Mouse (Mus musculus): ENCODE data around the gene St6galnac5. TPM values are rescaled to one million over a fixed set of nuclear protein-coding genes. Genes with fewer than 3 reads are reported as not detected.

St6galnac5 gene
- polyA plus RNA-seq, 1 experiment from 2014 or later: 0.62 TPM

DNA sequence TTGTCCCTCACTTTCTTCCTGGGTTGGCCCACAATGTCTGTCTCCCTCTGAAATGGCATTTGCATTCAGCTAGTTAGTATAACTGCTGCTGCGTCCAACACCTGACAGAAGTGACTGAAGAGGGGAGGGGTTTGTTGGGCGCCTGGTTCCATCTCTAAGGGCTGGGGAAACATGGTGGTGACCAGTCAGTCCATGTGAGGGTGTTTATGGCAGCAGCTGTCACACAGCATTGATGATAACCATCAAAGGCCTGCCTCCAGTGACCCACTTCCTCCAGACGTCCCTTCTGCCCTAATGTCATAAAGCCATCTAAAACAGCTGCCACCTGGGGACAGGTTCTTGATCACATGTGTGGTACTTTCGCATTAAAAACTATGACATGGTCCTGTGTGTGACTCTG, 55.9 kb downstream of the St6galnac5 start:
- WGBS: 54% methylated on average over 4 of the region's 4 CpGs
- Histone ChIP-seq H3K36me3 (ENCODE audit: control insufficient read depth, insufficient read depth, low read length) (no peaks in the 10 kb centered on the region), H3K4me3 (ENCODE audit: low read length) (no peak overlapping the region), H3K27me3 (ENCODE audit: control insufficient read depth, insufficient read depth, low read depth, low read length) (no peaks in the 10 kb centered on the region), H3K9me3 (ENCODE audit: control insufficient read depth, low read length) (no peaks in the 10 kb centered on the region), H3K4me1 (replicated peaks; ENCODE audit: control insufficient read depth, insufficient read depth, low read length) (peaks cover 8% of the 10 kb centered on the region; the same call in 1 of the 2 replicates), H3K27ac (ENCODE audit: low read length) (no peak overlapping the region), H3K9ac (ENCODE audit: low read length) (no peak overlapping the region), H3K4me2 (ENCODE audit: low read depth, low read length) (no peak overlapping the region)
- no peak for ATAC-seq (ENCODE audit: low read depth)

DNA sequence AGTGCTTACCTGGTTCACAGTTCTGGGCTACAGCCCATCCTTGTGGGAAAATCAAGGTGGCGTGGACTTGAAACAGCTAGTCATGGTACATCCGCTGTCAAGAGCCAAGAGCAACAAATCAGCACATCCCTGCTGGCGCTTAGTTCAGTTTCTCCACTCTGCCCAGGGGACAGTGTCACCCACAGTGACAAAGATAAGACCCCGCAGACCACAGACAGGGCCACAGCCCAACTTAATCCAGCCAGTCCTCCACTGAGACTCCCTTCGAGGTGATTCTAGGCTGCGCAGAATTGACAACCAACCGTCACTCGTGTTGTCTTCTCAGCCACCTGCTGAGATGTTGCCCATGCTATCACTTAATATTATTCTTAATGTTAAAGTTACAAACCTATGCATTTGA, 56.7 kb downstream of the St6galnac5 start:
- Histone ChIP-seq H3K36me3 (ENCODE audit: control insufficient read depth, insufficient read depth, low read length) (no peaks in the 10 kb centered on the region), H3K4me1 (replicated peaks; ENCODE audit: control insufficient read depth, insufficient read depth, low read length) (peaks cover 8% of the 10 kb centered on the region; the same call in 1 of the 2 replicates), H3K27me3 (ENCODE audit: control insufficient read depth, insufficient read depth, low read depth, low read length) (no peaks in the 10 kb centered on the region), H3K9ac (ENCODE audit: low read length) (no peak overlapping the region), H3K27ac (ENCODE audit: low read length) (no peak overlapping the region), H3K4me2 (ENCODE audit: low read depth, low read length) (no peak overlapping the region), H3K4me3 (ENCODE audit: low read length) (no peak overlapping the region), H3K9me3 (ENCODE audit: control insufficient read depth, low read length) (no peaks in the 10 kb centered on the region)
- ATAC-seq (ENCODE audit: low read depth): no peak
- 84% methylated on average over 8 of the region's 8 CpGs for WGBS

- no peak overlapping the region for H3K4me3 ChIP-seq (ENCODE audit: low read length)
- no peak overlapping the region for H3K9ac ChIP-seq (ENCODE audit: low read length)
- peak overlapping the region; percentile 42 for H3K4me2 ChIP-seq (ENCODE audit: low read depth, low read length)
- no peaks in the 10 kb centered on the region for H3K9me3 ChIP-seq (ENCODE audit: control insufficient read depth, low read length)
- no peaks in the 10 kb centered on the region for H3K36me3 ChIP-seq (ENCODE audit: control insufficient read depth, insufficient read depth, low read length)
- WGBS: 24% methylated on average over 15 of the region's 15 CpGs
- H3K4me1 ChIP-seq (replicated peaks; ENCODE audit: control insufficient read depth, insufficient read depth, low read length): peaks cover 5% of the 10 kb centered on the region; the same call in 1 of the 2 replicates
- ATAC-seq (ENCODE audit: low read depth): peak; percentile 24; the same call in 1 of the 2 replicates
- no peaks in the 10 kb centered on the region for H3K27me3 ChIP-seq (ENCODE audit: control insufficient read depth, insufficient read depth, low read depth, low read length)
- H3K27ac ChIP-seq (ENCODE audit: low read length): no peak overlapping the region
Observed at GRCm38 (mm10) chr3:152923530-152923929, 58.5 kb downstream of the St6galnac5 start.

GRCm38 (mm10) chr3:152920365-152920764, 61.7 kb downstream of the St6galnac5 start:
- Histone ChIP-seq H3K9ac (ENCODE audit: low read length) (no peak overlapping the region), H3K9me3 (ENCODE audit: control insufficient read depth, low read length) (no peaks in the 10 kb centered on the region), H3K36me3 (ENCODE audit: control insufficient read depth, insufficient read depth, low read length) (no peaks in the 10 kb centered on the region), H3K4me1 (replicated peaks; ENCODE audit: control insufficient read depth, insufficient read depth, low read length) (peaks cover 5% of the 10 kb centered on the region; the same call in 1 of the 2 replicates), H3K4me3 (ENCODE audit: low read length) (no peak overlapping the region), H3K4me2 (ENCODE audit: low read depth, low read length) (no peak overlapping the region), H3K27ac (ENCODE audit: low read length) (no peak overlapping the region), H3K27me3 (ENCODE audit: control insufficient read depth, insufficient read depth, low read depth, low read length) (no peaks in the 10 kb centered on the region)
- 49% methylated on average over 3 of the region's 3 CpGs for WGBS
- ATAC-seq (ENCODE audit: low read depth): peak; percentile 10; the same call in 1 of the 2 replicates

DNA sequence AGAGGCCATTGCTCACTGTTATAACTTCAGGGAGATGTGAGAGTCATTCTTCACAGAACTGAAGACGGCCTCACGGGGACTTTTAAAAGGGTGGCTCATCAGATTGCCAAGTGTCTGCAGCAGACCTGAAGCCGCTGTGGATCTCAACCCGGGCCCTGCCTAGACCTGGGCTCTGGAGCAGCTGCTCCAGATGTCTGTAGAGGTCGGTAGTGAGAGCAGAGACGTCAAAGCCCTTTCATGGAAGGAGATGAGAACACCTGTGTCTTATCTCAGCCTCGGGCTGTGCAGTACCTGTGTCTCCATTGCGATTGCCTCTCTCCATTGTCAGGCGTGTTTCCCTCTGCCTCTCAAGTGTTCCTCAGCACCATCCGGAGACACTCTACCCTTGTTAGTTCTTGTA, 62.9 kb downstream of the St6galnac5 start:
- H3K27ac ChIP-seq (ENCODE audit: low read length): no peak overlapping the region
- H3K36me3 ChIP-seq (ENCODE audit: control insufficient read depth, insufficient read depth, low read length): no peaks in the 10 kb centered on the region
- no peaks in the 10 kb centered on the region for H3K27me3 ChIP-seq (ENCODE audit: control insufficient read depth, insufficient read depth, low read depth, low read length)
- H3K9ac ChIP-seq (ENCODE audit: low read length): no peak overlapping the region
- H3K9me3 ChIP-seq (ENCODE audit: control insufficient read depth, low read length): no peaks in the 10 kb centered on the region
- H3K4me2 ChIP-seq (ENCODE audit: low read depth, low read length): no peak overlapping the region
- peaks cover 5% of the 10 kb centered on the region; the same call in 1 of the 2 replicates for H3K4me1 ChIP-seq (replicated peaks; ENCODE audit: control insufficient read depth, insufficient read depth, low read length)
- no peak overlapping the region for H3K4me3 ChIP-seq (ENCODE audit: low read length)
- ATAC-seq (ENCODE audit: low read depth): no peak
- 60% methylated on average over 10 of the region's 10 CpGs for WGBS

DNA sequence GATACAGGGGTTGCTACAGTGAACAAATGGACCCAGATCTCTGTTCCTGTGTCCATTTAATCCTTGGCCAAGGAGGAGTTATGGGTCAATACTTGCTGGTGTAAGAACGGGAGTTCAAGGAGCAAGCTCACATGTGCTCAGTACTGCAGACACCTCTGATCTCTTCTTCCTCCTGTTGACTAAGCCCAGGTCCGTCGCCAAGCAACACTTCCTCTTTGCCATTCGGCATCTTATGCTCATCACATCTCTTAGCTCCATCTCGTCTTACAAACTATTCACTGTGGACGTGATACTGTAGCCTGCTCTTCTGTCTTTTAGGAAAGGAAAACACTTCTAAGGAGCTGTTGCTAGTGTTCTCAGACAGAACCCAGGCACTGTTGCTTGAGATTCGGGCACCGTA, 64.5 kb downstream of the St6galnac5 start:
- Histone ChIP-seq H3K9ac (ENCODE audit: low read length) (no peak overlapping the region), H3K27me3 (ENCODE audit: control insufficient read depth, insufficient read depth, low read depth, low read length) (no peaks in the 10 kb centered on the region), H3K27ac (ENCODE audit: low read length) (no peak overlapping the region), H3K4me2 (ENCODE audit: low read depth, low read length) (no peak overlapping the region), H3K36me3 (ENCODE audit: control insufficient read depth, insufficient read depth, low read length) (no peaks in the 10 kb centered on the region), H3K9me3 (ENCODE audit: control insufficient read depth, low read length) (no peaks in the 10 kb centered on the region), H3K4me3 (ENCODE audit: low read length) (no peak overlapping the region), H3K4me1 (replicated peaks; ENCODE audit: control insufficient read depth, insufficient read depth, low read length) (no peaks in the 10 kb centered on the region)
- WGBS: 75% methylated on average over 8 of the region's 8 CpGs
- ATAC-seq (ENCODE audit: low read depth): no peak

- no peaks in the 10 kb centered on the region for H3K27me3 ChIP-seq (ENCODE audit: control insufficient read depth, insufficient read depth, low read depth, low read length)
- 84% methylated on average over 6 of the region's 6 CpGs for WGBS
- no peak overlapping the region for H3K9ac ChIP-seq (ENCODE audit: low read length)
- H3K9me3 ChIP-seq (ENCODE audit: control insufficient read depth, low read length): no peaks in the 10 kb centered on the region
- H3K4me1 ChIP-seq (replicated peaks; ENCODE audit: control insufficient read depth, insufficient read depth, low read length): no peaks in the 10 kb centered on the region
- no peak overlapping the region for H3K27ac ChIP-seq (ENCODE audit: low read length)
- no peaks in the 10 kb centered on the region for H3K36me3 ChIP-seq (ENCODE audit: control insufficient read depth, insufficient read depth, low read length)
- ATAC-seq (ENCODE audit: low read depth): no peak
- H3K4me2 ChIP-seq (ENCODE audit: low read depth, low read length): no peak overlapping the region
- H3K4me3 ChIP-seq (ENCODE audit: low read length): no peak overlapping the region
Observed at GRCm38 (mm10) chr3:152914376-152914775, 67.7 kb downstream of the St6galnac5 start.

DNA sequence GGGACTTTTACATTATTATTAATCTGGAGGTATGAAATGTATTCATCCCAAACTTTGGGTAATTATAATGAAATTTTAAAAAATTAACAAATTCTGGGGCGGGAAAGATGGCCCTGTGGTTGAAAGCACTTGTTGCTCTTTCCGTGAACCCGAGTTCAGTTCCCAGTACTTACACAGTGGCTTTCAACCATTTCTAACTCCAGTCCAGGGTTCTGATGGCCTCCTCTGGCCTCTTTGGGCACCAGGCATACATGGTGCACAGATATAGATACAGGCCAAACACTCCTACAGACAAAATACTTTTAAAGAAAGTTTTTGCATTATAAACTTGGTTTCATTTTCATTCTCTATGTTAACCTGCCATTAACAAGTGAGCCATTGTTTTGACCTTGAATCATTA, 68.4 kb downstream of the St6galnac5 start:
- Histone ChIP-seq H3K4me1 (replicated peaks; ENCODE audit: control insufficient read depth, insufficient read depth, low read length) (no peaks in the 10 kb centered on the region), H3K9me3 (ENCODE audit: control insufficient read depth, low read length) (no peaks in the 10 kb centered on the region), H3K4me3 (ENCODE audit: low read length) (no peak overlapping the region), H3K27ac (ENCODE audit: low read length) (no peak overlapping the region), H3K4me2 (ENCODE audit: low read depth, low read length) (no peak overlapping the region), H3K27me3 (ENCODE audit: control insufficient read depth, insufficient read depth, low read depth, low read length) (no peaks in the 10 kb centered on the region), H3K36me3 (ENCODE audit: control insufficient read depth, insufficient read depth, low read length) (no peaks in the 10 kb centered on the region), H3K9ac (ENCODE audit: low read length) (no peak overlapping the region)
- WGBS: 89% methylated on average over 3 of the region's 3 CpGs
- no peak for ATAC-seq (ENCODE audit: low read depth)

GRCm38 (mm10) chr3:152913150-152913549, 68.9 kb downstream of the St6galnac5 start:
- Histone ChIP-seq H3K27me3 (ENCODE audit: control insufficient read depth, insufficient read depth, low read depth, low read length) (no peaks in the 10 kb centered on the region), H3K4me2 (ENCODE audit: low read depth, low read length) (no peak overlapping the region), H3K27ac (ENCODE audit: low read length) (no peak overlapping the region), H3K4me1 (replicated peaks; ENCODE audit: control insufficient read depth, insufficient read depth, low read length) (no peaks in the 10 kb centered on the region), H3K9ac (ENCODE audit: low read length) (no peak overlapping the region), H3K9me3 (ENCODE audit: control insufficient read depth, low read length) (no peaks in the 10 kb centered on the region), H3K36me3 (ENCODE audit: control insufficient read depth, insufficient read depth, low read length) (no peaks in the 10 kb centered on the region), H3K4me3 (ENCODE audit: low read length) (no peak overlapping the region)
- no peak for ATAC-seq (ENCODE audit: low read depth)
- 68% methylated on average over 10 of the region's 10 CpGs for WGBS

All from lung, embryonic 16.5 days (tissue).